Mouse (Mus musculus): ENCODE measurements around the gene Abcd2. TPM values are rescaled to one million over a fixed set of nuclear protein-coding genes. Genes with fewer than 3 reads are reported as not detected.
A peak's percentile ranks its signal among the peaks of the same experiment; 100 is the strongest.

Abcd2 gene
- total RNA-seq, 2 experiments from 2014 or later, result 14.4 to 29.5 TPM

DNA sequence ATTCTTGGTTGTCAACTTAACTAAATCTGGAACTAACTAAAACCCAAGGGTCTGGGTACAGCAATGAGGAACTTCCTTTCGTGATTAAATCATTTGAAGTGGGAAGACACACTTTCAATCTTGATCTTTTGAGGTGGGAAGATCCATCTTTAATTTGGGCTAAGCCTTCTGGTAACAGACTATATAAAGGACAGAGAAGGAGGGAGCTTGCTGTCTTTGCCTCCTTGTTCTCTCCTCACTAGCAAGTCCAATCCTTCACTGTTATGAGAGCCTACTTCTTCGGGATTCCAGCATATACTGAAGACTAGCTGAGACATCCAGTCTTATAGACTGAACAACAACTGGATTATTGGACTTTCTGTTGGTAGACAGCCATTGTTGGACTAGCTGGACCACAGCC is 28.1 kb downstream of the Abcd2 start:
- DNase-seq, result no peak

GRCm38 (mm10) chr15:91161153-91161552 is 30.4 kb downstream of the Abcd2 start:
- DNase-seq, result no peak

- peak in 1 of 2 experiments; percentile 7 for DNase-seq
Measured at GRCm38 (mm10) chr15:91153311-91153710, 38.3 kb downstream of the Abcd2 start.

DNA sequence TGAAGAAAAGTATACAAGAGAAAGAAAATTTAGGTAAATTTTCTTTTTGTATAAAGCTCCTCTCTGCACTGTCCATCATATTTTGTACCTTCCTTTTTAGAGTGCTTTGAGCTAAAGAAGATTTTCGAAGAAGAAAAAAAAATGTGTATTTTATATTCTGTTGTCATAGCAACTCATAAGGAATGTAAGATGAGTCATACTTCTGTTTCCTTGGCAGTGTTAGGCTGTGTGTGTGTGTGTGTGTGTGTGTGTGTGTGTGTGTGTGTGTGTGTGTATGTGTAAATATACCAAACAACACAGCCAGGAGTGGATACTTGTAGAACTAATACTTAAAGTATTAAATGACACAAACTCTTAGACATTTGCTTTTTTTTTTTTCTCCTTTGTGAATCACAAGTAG is 39.0 kb downstream of the Abcd2 start:
- DNase-seq, result peak in 1 of 2 experiments; percentile 34

DNA sequence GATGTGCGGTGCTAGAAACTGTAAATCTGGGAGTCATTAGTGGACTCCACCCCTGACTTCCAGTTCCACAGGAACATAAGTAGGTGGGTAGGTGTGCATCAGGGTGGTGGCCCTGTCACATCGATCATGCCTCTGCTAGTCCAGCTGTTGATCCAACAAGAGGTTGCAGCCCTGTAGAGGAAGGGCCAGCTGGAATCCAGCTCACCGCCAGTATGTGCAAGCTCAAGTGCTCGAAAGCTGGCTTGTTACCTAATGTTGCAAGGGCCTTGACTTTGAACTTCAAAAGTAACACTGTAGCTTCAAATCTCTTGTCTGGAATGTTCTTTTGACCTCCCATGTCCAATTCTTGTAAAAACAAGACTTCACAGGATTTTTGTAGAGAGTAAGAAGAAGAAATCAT is 67.0 kb downstream of the Abcd2 start:
- no peak for DNase-seq

DNA sequence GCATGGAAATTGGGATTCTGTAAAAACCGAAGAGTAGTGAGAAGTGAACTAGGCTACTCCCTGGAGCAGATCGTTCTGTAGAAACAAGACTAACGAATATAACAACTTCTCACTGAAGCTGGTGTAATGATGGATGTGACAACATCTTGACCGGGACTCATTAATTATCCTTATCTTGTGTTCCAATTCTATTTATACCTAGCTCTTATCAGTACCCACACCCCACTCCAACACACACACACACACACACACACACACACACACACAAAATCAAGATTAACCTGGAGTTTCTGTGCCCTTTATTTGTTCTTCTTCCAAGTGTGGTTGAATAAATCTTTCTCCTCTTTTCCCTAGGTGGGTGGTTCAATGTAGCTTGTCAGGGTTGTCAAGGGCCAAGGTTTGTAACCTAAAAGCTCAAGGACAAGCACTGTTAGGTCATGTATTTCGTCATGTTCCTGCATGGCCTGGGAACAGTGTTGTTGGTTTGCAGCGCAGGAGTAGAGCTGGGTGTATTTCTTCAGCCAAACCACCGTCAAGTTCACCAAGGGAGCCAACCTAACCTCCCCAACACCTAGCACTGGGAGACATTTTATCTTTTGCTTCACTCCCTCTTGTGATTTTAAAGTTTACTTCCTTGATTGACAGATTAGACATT is 78.9 kb downstream of the Abcd2 start:
- no peak for DNase-seq

- DNase-seq, result no peak
Measured at GRCm38 (mm10) chr15:91108102-91108659, 83.4 kb downstream of the Abcd2 start.

GRCm38 (mm10) chr15:91104934-91105333 is 86.7 kb downstream of the Abcd2 start:
- no peak for DNase-seq

DNA sequence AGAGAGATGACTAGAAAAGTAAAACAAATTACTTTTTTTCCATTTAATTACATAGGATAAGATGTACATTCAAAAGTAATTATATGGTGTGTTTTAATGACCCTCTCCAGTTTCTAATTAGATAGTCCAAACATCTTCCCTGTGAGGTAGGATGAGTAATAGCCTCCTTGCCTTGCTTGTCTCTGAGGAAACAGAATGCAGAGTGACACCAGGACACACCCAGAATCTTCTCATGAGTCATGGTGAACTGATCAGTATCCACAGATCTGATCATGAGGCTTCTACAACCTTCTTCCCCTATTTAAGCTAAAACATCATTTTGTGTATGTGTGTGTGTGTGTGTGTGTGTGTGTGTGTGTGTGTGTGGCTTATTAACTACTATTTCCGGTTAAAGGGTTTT is 87.3 kb downstream of the Abcd2 start:
- DNase-seq, result no peak

DNA sequence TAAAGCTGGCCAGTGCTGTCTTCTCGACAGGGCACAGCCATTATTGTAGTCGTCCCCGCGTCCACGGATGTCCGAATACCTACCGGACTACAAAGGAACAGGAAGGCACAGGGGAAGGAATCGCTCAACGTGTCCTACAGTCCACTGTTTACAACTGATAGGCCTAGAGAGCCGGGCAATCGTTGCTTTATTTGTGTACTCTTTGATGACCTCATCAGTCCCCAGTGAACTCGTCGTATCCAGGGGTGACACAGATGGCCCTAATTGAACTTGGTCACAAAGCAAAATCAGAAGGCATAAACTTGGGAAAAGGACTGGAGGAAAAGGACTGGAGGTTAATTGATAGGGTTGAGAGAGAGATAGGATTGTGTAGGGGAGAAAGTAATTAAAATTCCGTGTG is 87.8 kb downstream of the Abcd2 start:
- no peak for DNase-seq

DNA sequence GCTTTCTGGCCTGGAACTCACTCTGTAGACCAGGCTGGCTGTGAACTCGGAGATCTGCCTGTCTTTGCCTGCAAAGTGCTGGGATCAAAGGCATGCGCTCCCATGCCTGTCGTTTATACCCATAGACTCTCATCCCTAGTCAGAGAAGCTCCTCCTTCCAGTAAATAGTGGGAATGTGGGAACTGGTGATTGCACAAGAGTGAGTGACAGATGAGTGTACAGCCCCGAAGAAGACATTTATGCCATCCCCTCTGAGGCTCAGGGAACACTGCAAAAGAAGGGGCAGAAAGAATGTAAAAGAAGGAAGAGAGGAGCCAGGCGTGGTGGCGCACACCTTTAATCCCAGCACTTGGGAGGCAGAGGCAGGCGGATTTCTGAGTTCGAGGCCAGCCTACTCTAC is 88.3 kb downstream of the Abcd2 start:
- no peak for DNase-seq

DNA sequence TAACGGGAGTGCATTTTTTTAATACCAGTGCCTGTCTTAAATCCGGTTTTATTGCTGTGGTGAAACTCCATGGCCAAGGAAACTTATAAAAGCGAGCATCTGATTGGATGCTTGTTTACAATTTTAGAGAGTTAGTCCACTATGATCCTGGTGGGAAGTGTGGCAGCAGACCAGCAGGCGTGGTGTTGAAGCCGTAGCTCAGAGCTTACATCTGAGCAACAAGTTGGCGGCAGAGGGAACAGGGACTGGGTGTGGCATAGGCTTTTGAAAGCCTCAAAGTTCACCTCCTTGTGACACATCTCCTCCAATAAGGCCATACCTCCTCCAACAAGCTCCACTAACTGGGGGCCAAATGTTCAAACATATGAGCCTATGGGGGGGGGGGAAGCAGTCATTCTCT is 95.0 kb downstream of the Abcd2 start:
- DNase-seq, result no peak

Other genes with a start within 250 kb of the Abcd2 start
- gene Kif21a, start 141.9 kb downstream of the Abcd2 start, total RNA-seq (2021), result 10 to 100 TPM; 16.6 to 20.1 TPM
- not detected for gene CN725425, start 7.7 kb upstream of the Abcd2 start, total RNA-seq (2021)